Mouse (Mus musculus) brain, embryonic 14.5 days (tissue): Measurements from ENCODE around the gene Prpf40b.

Source experiments
- CTCF ChIP-seq: fragments of 200-500 bp; IDR thresholded peaks from 2 replicates; pipeline ENCODE4 v1.5.1; 2012; ENCODE audit warnings: inconsistent platforms, mild to moderate bottlenecking, moderate library complexity, borderline replicate concordance; ENCODE audit not compliant: insufficient read depth, insufficient read length; ENCODE audit errors: extremely low read depth
- POLR2A ChIP-seq: fragments of 200-500 bp; IDR thresholded peaks from 2 replicates; pipeline ENCODE4 v1.6.1; 2012; ENCODE audit warnings: mild to moderate bottlenecking, inconsistent platforms, borderline replicate concordance; ENCODE audit not compliant: poor library complexity, insufficient read depth, insufficient read length, severe bottlenecking; ENCODE audit errors: extremely low read depth

GRCm38 (mm10) chr15:99351610-99352009 lies 56.7 kb downstream of the Prpf40b start:
- TF ChIP-seq CTCF: no peak
- TF ChIP-seq POLR2A: no peak
